Mouse (Mus musculus): ENCODE measurements around the gene Kcnn4.

- TF ChIP-seq CTCF (IDR thresholded peaks at IDR 0.05; ENCODE audit: borderline replicate concordance, insufficient read depth, low read length) (no peak), POLR2A (IDR thresholded peaks at IDR 0.05; ENCODE audit: low read depth, low read length) (no peak)
Measured at GRCm38 (mm10) chr7:24335699-24336309, 34.3 kb upstream of the Kcnn4 start.

Data from embryonic fibroblast, embryonic 13.5 days (primary cell).